Mouse (Mus musculus) CH12.LX (cell line): ENCODE data around the gene Gm20388. TPM values are rescaled to one million over a fixed set of nuclear protein-coding genes. Genes with fewer than 3 reads are reported as not detected.

Experiments
- DNase-seq: peaks from one replicate; pipeline ENCODE4 v3.0.0-alpha.2; 2013; ENCODE audit errors: extremely low read depth
- H3K27ac ChIP-seq: 2 replicates; pipeline ENCODE4 v1.5.1; 2012; ENCODE audit warnings: low read depth, mild to moderate bottlenecking, control low read depth, moderate library complexity; ENCODE audit not compliant: insufficient read depth
- H3K27me3 ChIP-seq: replicated peaks from 2 replicates; pipeline ENCODE3; 2012; ENCODE audit warnings: inconsistent platforms
- H3K36me3 ChIP-seq, 2 experiments: replicated peaks in 1 of 2; 2 replicates each; pipeline versions ENCODE3 to v1.6.1; 2012; ENCODE audit warnings: inconsistent platforms in 1 of 2, low read length in 1 of 2, mild to moderate bottlenecking in 1 of 2, mixed read lengths in 1 of 2, moderate library complexity in 1 of 2; ENCODE audit not compliant: control insufficient read depth in 1 of 2, insufficient read depth in 1 of 2
- H3K4me1 ChIP-seq, 2 experiments: 2 replicates each; pipeline ENCODE4 v1.6.1; 2012; ENCODE audit warnings: inconsistent platforms in 1 of 2, moderate library complexity in 1 of 2; ENCODE audit not compliant: insufficient read depth in 2 of 2, control insufficient read depth in 1 of 2
- H3K4me2 ChIP-seq: 2 replicates; pipeline ENCODE4 v1.6.1; 2012; ENCODE audit warnings: low read depth, mild to moderate bottlenecking, control low read depth; ENCODE audit not compliant: poor library complexity, insufficient read depth, severe bottlenecking
- H3K4me3 ChIP-seq, 3 experiments: fragments of 150-350 bp in 1 of 3; sonication (generic) in 1 of 3; replicated peaks in 1 of 3; 2 replicates each; pipeline versions ENCODE3 to v1.5.1; 2011 to 2012; ENCODE audit warnings: low read depth in 2 of 3, low read length in 2 of 3, mild to moderate bottlenecking in 2 of 3, moderate library complexity in 2 of 3, control low read depth in 1 of 3, improper control_type of control experiment in 1 of 3, inconsistent platforms in 1 of 3, mixed read lengths in 1 of 3; ENCODE audit not compliant: poor library complexity in 1 of 3
- H3K79me2 ChIP-seq: replicated peaks from 2 replicates; pipeline ENCODE4 v1.6.1; 2012; ENCODE audit warnings: mild to moderate bottlenecking, moderate library complexity; ENCODE audit not compliant: control insufficient read depth, poor library complexity, insufficient read depth, severe bottlenecking; ENCODE audit errors: extremely low read depth
- H3K9ac ChIP-seq: 2 replicates; pipeline ENCODE4 v1.6.1; 2012; ENCODE audit warnings: low read depth, mild to moderate bottlenecking, control low read depth, moderate library complexity; ENCODE audit not compliant: insufficient read depth
- H3K9me3 ChIP-seq: replicated peaks from 2 replicates; pipeline ENCODE3; 2012; ENCODE audit warnings: low read length, inconsistent platforms, mixed read lengths
- BHLHE40 ChIP-seq: IDR thresholded peaks from 2 replicates; pipeline ENCODE4 v1.6.1; 2011; ENCODE audit warnings: mild to moderate bottlenecking, low read depth, low read length, improper control_type of control experiment
- CHD1 ChIP-seq: IDR thresholded peaks from 2 replicates; pipeline ENCODE4 v1.6.1; 2012; ENCODE audit warnings: low read depth, low read length, improper control_type of control experiment, inconsistent platforms
- CTCF ChIP-seq, 2 experiments: IDR thresholded peaks in 1 of 2; conservative IDR thresholded peaks in 1 of 2; 2 replicates each; pipeline ENCODE4 v1.5.1; 2011 to 2012; ENCODE audit warnings: low read depth in 2 of 2, low read length in 2 of 2, improper control_type of control experiment in 1 of 2, inconsistent platforms in 1 of 2, mild to moderate bottlenecking in 1 of 2, moderate library complexity in 1 of 2
- E2F4 ChIP-seq: IDR thresholded peaks from 2 replicates; pipeline ENCODE4 v1.6.1; 2011; ENCODE audit warnings: low read depth, low read length, improper control_type of control experiment; ENCODE audit not compliant: insufficient replicate concordance
- ELF1 ChIP-seq: IDR thresholded peaks from 2 replicates; pipeline ENCODE4 v1.6.1; 2014; ENCODE audit warnings: low read depth, mild to moderate bottlenecking, inconsistent platforms, low read length, improper control_type of control experiment
- MAFK ChIP-seq: IDR thresholded peaks from 2 replicates; pipeline ENCODE4 v1.6.1; 2011; ENCODE audit warnings: low read length, improper control_type of control experiment; ENCODE audit not compliant: insufficient replicate concordance
- MAX ChIP-seq: IDR thresholded peaks from 2 replicates; pipeline ENCODE4 v1.6.1; 2011; ENCODE audit warnings: low read length, improper control_type of control experiment
- MAZ ChIP-seq: IDR thresholded peaks from 2 replicates; pipeline ENCODE4 v1.6.1; 2012; ENCODE audit warnings: low read depth, mild to moderate bottlenecking, inconsistent platforms, low read length, improper control_type of control experiment, moderate library complexity
- MEF2A ChIP-seq: IDR thresholded peaks from 2 replicates; pipeline ENCODE4 v1.6.1; 2014; ENCODE audit warnings: low read depth, mild to moderate bottlenecking, inconsistent platforms, low read length, improper control_type of control experiment, borderline replicate concordance
- MXI1 ChIP-seq: IDR thresholded peaks from 2 replicates; pipeline ENCODE4 v1.6.1; 2011; ENCODE audit warnings: mild to moderate bottlenecking, low read depth, low read length, improper control_type of control experiment
- MYC ChIP-seq: IDR thresholded peaks from 2 replicates; pipeline ENCODE4 v1.6.1; 2011; ENCODE audit warnings: low read depth, mild to moderate bottlenecking, improper control_type of control experiment, low read length
- NELFE ChIP-seq: IDR thresholded peaks from 2 replicates; pipeline ENCODE4 v1.6.1; 2011; ENCODE audit warnings: low read depth, low read length, improper control_type of control experiment
- NRF1 ChIP-seq: IDR thresholded peaks from 2 replicates; pipeline ENCODE4 v1.6.1; 2014; ENCODE audit warnings: low read depth, mild to moderate bottlenecking, inconsistent platforms, low read length, improper control_type of control experiment, moderate library complexity
- POLR2AphosphoS2 ChIP-seq: IDR thresholded peaks from 2 replicates; pipeline ENCODE4 v1.6.1; 2011; ENCODE audit warnings: low read depth, low read length, improper control_type of control experiment
- SIN3A ChIP-seq: IDR thresholded peaks from 2 replicates; pipeline ENCODE4 v1.6.1; 2012; ENCODE audit warnings: low read length, improper control_type of control experiment, inconsistent platforms
- TCF12 ChIP-seq: IDR thresholded peaks from 2 replicates; pipeline ENCODE4 v1.6.1; 2014; ENCODE audit warnings: low read depth, mild to moderate bottlenecking, inconsistent platforms, low read length, improper control_type of control experiment
- USF2 ChIP-seq: conservative IDR thresholded peaks from 2 replicates; pipeline ENCODE4 v1.6.1; 2011; ENCODE audit warnings: low read depth, low read length, improper control_type of control experiment
- ZC3H11A ChIP-seq: IDR thresholded peaks from 2 replicates; pipeline ENCODE4 v1.6.1; 2012; ENCODE audit warnings: low read depth, mild to moderate bottlenecking, inconsistent platforms, low read length, improper control_type of control experiment
- ZKSCAN1 ChIP-seq: IDR thresholded peaks from 2 replicates; pipeline ENCODE4 v1.6.1; 2012; ENCODE audit warnings: low read depth, inconsistent platforms, low read length, improper control_type of control experiment, borderline replicate concordance
- ZMIZ1 ChIP-seq: IDR thresholded peaks from 2 replicates; pipeline ENCODE4 v1.6.1; 2012; ENCODE audit warnings: low read depth, mild to moderate bottlenecking, inconsistent platforms, low read length, improper control_type of control experiment
- ZNF384 ChIP-seq: IDR thresholded peaks from 2 replicates; pipeline ENCODE4 v1.6.1; 2012; ENCODE audit warnings: low read depth, low read length, improper control_type of control experiment, inconsistent platforms
- dilution Hi-C: fragments of 300-500 bp; cut with MboI; formaldehyde crosslinking; loops from 2 replicates; pipeline ENCODE4 v1.14.3; 2020; ENCODE audit warnings: low sequenced_read_pairs; ENCODE audit not compliant: extremely low pct_unique_long_range_greater_than_20kb, extremely low pct_ligation_motif_present
- in situ Hi-C: fragments of 300-500 bp; cut with MboI; formaldehyde crosslinking; loops from 3 replicates; pipeline ENCODE4 v1.14.3; 2019; ENCODE audit warnings: low sequenced_read_pairs, low pct_ligation_motif_present, low pct_unique_long_range_greater_than_20kb, mixed read lengths
- polyA plus RNA-seq: library from polyadenylated mRNA; unstranded; fragments of >175 nt; gene quantifications from 2 replicates; pipeline ENCODE4 v1.2.1, GENCODE M21; 2012; ENCODE audit warnings: low read depth; ENCODE audit not compliant: insufficient read length
- total RNA-seq, 2 experiments: library from RNA; depleted of rRNA; stranded (reverse); fragments of 300-350 nt in 1 of 2; fragments of >200 nt in 1 of 2; gene quantifications; 2 replicates each; pipeline ENCODE4 v1.2.3; 2012 to 2014

Gene Gm20388
- total and polyA plus RNA-seq, 3 experiments: 14.8 to 26.3 (median 22.2) TPM

GRCm38 (mm10) chr8:119992249-119992648 lies 81.6 kb downstream of the Gm20388 start, which contains the start of gene Crispld2:
Gene Crispld2, plus strand, starts transcription at chr8:119992438.
- DNase-seq: no peak
- no peak within 1 kb of the TSS for H3K4me2 ChIP-seq
- H3K9ac ChIP-seq: no peak within 1 kb of the TSS

DNA sequence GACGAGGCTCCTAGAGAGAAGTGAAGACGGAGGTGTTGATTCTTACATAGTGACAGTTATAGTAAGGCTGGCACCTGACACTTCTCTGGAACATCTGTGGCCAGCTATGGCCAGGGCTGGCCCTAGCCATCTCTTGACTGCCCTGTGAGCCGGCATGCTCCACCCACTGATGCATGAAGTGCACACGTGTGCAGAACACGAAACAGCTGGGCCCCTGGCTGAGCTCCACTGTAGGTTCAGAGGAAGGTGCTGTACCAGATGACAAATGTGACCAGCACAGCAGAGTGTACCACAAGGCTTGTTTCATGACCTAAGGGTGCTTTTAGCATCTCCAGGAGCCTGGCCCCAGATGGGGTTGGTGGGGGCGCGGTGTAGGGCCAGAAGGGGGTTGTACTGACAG lies 83.5 kb downstream of the Gm20388 start:
- Histone ChIP-seq H3K9me3 (no peaks in the 10 kb centered on the region), H3K79me2 (no peaks in the 10 kb centered on the region), H3K4me2 (no peak overlapping the region), H3K4me1 (no peaks in the 10 kb centered on the region)
- no peak for DNase-seq
- 0 out of 2 replicates have a peak, but pooled peaks have one; percentile 21 for TF ChIP-seq BHLHE40
- no peak for TF ChIP-seq MAZ
- TF ChIP-seq, all 38 proteins: peak for 1
- dilution Hi-C loops (no loop called here), in situ Hi-C loops (no loop called here)
- Histone ChIP-seq H3K36me3 (no peaks in the 10 kb centered on the region), H3K27ac (no peak overlapping the region), H3K4me3 (no peak overlapping the region), H3K27me3 (peaks cover 81% of the 10 kb centered on the region), H3K9ac (no peak overlapping the region)

More at GRCm38 (mm10) chr8:119992249-119992648, 81.6 kb downstream of the Gm20388 start, which contains the start of gene Crispld2:
- dilution Hi-C loops: no loop called here
- Histone ChIP-seq H3K36me3 (no peaks in the 10 kb centered on the region), H3K27me3 (peaks cover 83% of the 10 kb centered on the region), H3K4me3 (no peak within 1 kb of the TSS), H3K4me1 (peaks cover 0 to 2% of the 10 kb centered on the region in 2 experiments; a peak in 2 of 4 replicates), H3K9me3 (no peaks in the 10 kb centered on the region), H3K79me2 (no peaks in the 10 kb centered on the region), H3K27ac (no peak within 1 kb of the TSS)
- TF ChIP-seq MAX (no peak), NRF1 (no peak), USF2 (no peak), TCF12 (no peak), MXI1 (no peak), POLR2AphosphoS2 (no peak), MEF2A (no peak), ZC3H11A (no peak), ZNF384 (no peak), SIN3A (no peak), CTCF (conservative IDR thresholded peaks at IDR 0.05 in 1 of 2, IDR thresholded peaks at IDR 0.05 in 1 of 2; ENCODE audit: low read depth in 2 of 2, low read length in 2 of 2) (no peak), ELF1 (no peak), MYC (no peak), ZKSCAN1 (no peak), NELFE (no peak), MAFK (no peak), E2F4 (no peak), ZMIZ1 (no peak), CHD1 (no peak)
- in situ Hi-C loops: no loop called here
